Mouse (Mus musculus) heart, adult 2 months (tissue): Measurements from ENCODE around the gene Klhdc7b. TPM values are rescaled to one million over a fixed set of nuclear protein-coding genes. Genes with fewer than 3 reads are reported as not detected.

Experiments
- DNase-seq, 2 experiments: peaks; one replicate each; pipeline ENCODE4 v3.0.0; 2021
- H3K27ac ChIP-seq: fragments of 200-600 bp; 2 replicates; pipeline ENCODE4 v1.8.1; 2022
- H3K27me3 ChIP-seq: fragments of 200-500 bp; 2 replicates; pipeline ENCODE4 v1.6.1; 2012; ENCODE audit warnings: mild to moderate bottlenecking, low read length, inconsistent platforms, mixed read lengths; ENCODE audit not compliant: control insufficient read depth, insufficient read depth
- H3K36me3 ChIP-seq: fragments of 200-500 bp; 2 replicates; pipeline ENCODE4 v1.6.1; 2012; ENCODE audit warnings: low read length, inconsistent platforms; ENCODE audit not compliant: control insufficient read depth, insufficient read depth
- H3K4me1 ChIP-seq: fragments of 200-500 bp; 2 replicates; pipeline ENCODE4 v1.6.1; 2011; ENCODE audit warnings: low read length; ENCODE audit not compliant: control insufficient read depth, insufficient read depth
- H3K4me3 ChIP-seq: fragments of 200-600 bp; 2 replicates; pipeline ENCODE4 v1.8.1; 2022
- H3K79me2 ChIP-seq: fragments of 200-500 bp; replicated peaks from 2 replicates; pipeline ENCODE4 v1.6.1; 2012; ENCODE audit warnings: mild to moderate bottlenecking, inconsistent platforms, low read length, moderate library complexity, mixed read lengths; ENCODE audit not compliant: control insufficient read depth, insufficient read depth
- H3K9ac ChIP-seq: fragments of 200-500 bp; 2 replicates; pipeline ENCODE4 v1.6.1; 2012; ENCODE audit warnings: low read depth, mild to moderate bottlenecking, control low read depth, inconsistent platforms, low read length, mixed read lengths
- CTCF ChIP-seq: fragments of 200-600 bp; IDR thresholded peaks from 2 replicates; pipeline ENCODE4 v1.8.1; 2022; ENCODE audit warnings: antibody characterized with exemption, mild to moderate bottlenecking, moderate library complexity
- EP300 ChIP-seq: fragments of 200-500 bp; IDR thresholded peaks from 2 replicates; pipeline ENCODE4 v1.6.1; 2011; ENCODE audit warnings: low read depth, low read length, control low read depth; ENCODE audit not compliant: insufficient read depth
- POLR2A ChIP-seq: fragments of 200-500 bp; IDR thresholded peaks from 2 replicates; pipeline ENCODE4 v1.6.1; 2011; ENCODE audit warnings: mild to moderate bottlenecking, low read depth, low read length, control low read depth; ENCODE audit not compliant: insufficient read depth
- WGBS: fragments of 180-500 bp; shearing (Covaris S2); methylation state at CpG from one replicate; pipeline ENCODE4 v1.1.7; 2018; 5-methylcytosine and 5-hydroxymethylcytosine counted together
- intact Hi-C: fragments of 180-260 bp; cut with DNase I; formaldehyde crosslinking; loops from one replicate; pipeline ENCODE4 v1.15.1; 2025
- polyA plus RNA-seq: library from polyadenylated mRNA; depleted of rRNA; stranded (reverse); fragments of >200 nt; gene quantifications from 2 replicates; pipeline ENCODE4 v1.2.3, GENCODE M21; 2012
- total RNA-seq, 2 experiments: library from RNA; stranded (reverse); gene quantifications; 2 replicates each; pipeline ENCODE4 v1.2.3; 2021

Gene Klhdc7b
- total and polyA plus RNA-seq, 3 experiments: not detected

DNA sequence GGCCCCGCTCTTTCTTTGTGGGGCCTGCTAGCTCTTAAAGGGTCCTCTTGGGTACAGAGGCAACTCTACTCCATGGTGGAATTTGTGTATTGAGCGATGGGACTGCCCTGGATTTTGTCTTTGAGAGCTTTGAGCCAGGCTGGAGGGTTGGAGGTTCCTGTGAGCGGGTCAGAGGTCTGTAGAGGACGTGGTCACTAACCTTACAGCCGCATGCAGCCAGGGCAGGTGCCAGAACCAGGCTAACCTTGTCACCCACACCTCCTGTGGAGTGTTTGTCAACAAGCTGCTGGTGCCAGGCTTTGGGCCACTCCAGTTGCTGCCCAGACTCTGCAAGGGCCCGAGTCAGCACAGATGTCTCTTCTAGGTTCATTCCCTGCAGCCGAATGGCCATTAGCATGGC lies 8.7 kb upstream of the Klhdc7b start:
- no peak for DNase-seq

GRCm38 (mm10) chr15:89376957-89377356 lies 7.8 kb upstream of the Klhdc7b start, which contains the start of gene Tymp:
TSS of gene Tymp (minus strand) at chr15:89377039.
- Histone ChIP-seq H3K79me2 (no peaks in the 10 kb centered on the region), H3K9ac (no peak within 1 kb of the TSS), H3K27ac (no peak within 1 kb of the TSS), H3K4me1 (peaks cover 7% of the 10 kb centered on the region), H3K27me3 (0 out of 2 replicates have a peak, but pooled peaks cover 2% of the 10 kb centered on the region), H3K4me3 (no peak within 1 kb of the TSS), H3K36me3 (no peaks in the 10 kb centered on the region)
- no peak for TF ChIP-seq EP300
- no peak for TF ChIP-seq CTCF
- TF ChIP-seq POLR2A: no peak
- DNase-seq: no peak
- intact Hi-C loops: loop anchor here (10.0 kb wide), 1 partner anchor 232 kb away; the partner anchor contains the start of genes Mapk11 and Mapk12
- WGBS: 42% methylated on average over 16 of the region's 16 CpGs

More for the DNA sequence above, 8.7 kb upstream of the Klhdc7b start:
- H3K79me2 ChIP-seq: no peaks in the 10 kb centered on the region
- 0 out of 2 replicates have a peak, but pooled peaks cover 2% of the 10 kb centered on the region for H3K27me3 ChIP-seq
- intact Hi-C loops: loop anchor here (10.0 kb wide), 1 partner anchor 231 kb away; the partner anchor contains the start of genes Mapk11 and Mapk12
- no peak overlapping the region for H3K4me3 ChIP-seq
- H3K27ac ChIP-seq: no peak overlapping the region
- WGBS: 81% methylated on average over 7 of the region's 7 CpGs
- peaks cover 7% of the 10 kb centered on the region for H3K4me1 ChIP-seq
- no peak overlapping the region for H3K9ac ChIP-seq
- no peaks in the 10 kb centered on the region for H3K36me3 ChIP-seq
- TF ChIP-seq CTCF (no peak), EP300 (no peak), POLR2A (no peak)

DNA sequence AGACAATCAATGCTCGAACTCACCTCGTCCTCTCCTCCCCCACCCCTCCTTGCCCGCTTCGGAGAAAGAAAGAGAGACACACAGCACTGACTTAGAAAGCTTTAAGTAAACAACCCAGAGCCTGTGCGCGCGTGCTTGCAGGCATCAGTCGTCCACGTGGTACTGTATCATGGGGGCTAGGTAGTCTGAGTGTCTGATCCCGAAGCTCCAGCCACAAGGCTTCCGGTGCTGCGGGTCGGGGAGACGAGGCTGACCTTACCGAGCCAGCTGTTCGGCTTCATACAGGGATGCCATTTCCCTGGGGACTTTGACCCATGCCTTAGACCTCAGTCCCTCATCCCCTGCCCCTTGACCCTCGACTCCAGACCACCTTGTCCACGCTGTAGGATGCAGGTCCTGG lies 7.4 kb upstream of the Klhdc7b start:
- no peak overlapping the region for H3K4me3 ChIP-seq
- no peak overlapping the region for H3K9ac ChIP-seq

GRCm38 (mm10) chr15:89377938-89378828 lies 6.5 kb upstream of the Klhdc7b start:
- TF ChIP-seq EP300: no peak
- TF ChIP-seq POLR2A: no peak

More for the DNA sequence above, 7.4 kb upstream of the Klhdc7b start:
- H3K27ac ChIP-seq: no peak overlapping the region
- peaks cover 7% of the 10 kb centered on the region for H3K4me1 ChIP-seq
- no peaks in the 10 kb centered on the region for H3K36me3 ChIP-seq
- H3K27me3 ChIP-seq: 0 out of 2 replicates have a peak, but pooled peaks cover 2% of the 10 kb centered on the region
- no peaks in the 10 kb centered on the region for H3K79me2 ChIP-seq
- DNase-seq: no peak
- 14% methylated on average over 18 of the region's 18 CpGs for WGBS
- intact Hi-C loops: loop anchor here (10.0 kb wide), 1 partner anchor 233 kb away; the partner anchor contains the start of genes Mapk11 and Mapk12
- TF ChIP-seq EP300: no peak
- no peak for TF ChIP-seq POLR2A

DNA sequence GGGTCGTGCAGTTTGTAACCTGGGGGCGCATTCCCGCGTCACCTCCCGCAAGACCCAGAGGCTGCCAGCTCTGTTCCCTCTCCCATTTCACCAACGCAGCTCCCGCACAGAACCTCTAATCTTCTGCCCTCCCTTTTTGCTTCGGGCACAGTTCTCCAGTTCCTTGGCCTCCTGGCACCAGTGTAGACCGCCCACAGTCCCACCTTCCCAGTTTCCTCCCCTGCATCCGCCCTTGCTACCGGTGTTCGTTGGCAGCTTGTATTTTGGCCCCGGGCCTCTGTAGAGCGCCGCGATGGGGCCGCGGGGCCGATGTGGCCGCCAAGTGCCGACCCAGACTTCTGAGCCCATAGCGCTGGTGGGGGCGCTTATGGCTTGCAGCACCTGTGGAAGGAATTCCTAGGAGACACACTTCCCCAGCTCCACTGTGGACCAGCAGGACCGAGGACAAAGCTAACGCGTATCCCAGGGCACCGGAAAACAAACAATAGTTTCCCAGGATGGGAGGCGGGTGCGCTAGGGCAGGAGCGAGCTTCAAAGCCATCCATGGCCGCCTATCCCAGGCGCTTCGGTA lies 5.8 kb upstream of the Klhdc7b start, which contains the start of gene Odf3b:
TSS of gene Odf3b (minus strand) at position 452 of the 571 bp plus-strand sequence.
- intact Hi-C loops: loop anchor here (10.0 kb wide), 1 partner anchor 234 kb away; the partner anchor contains the start of genes Mapk11 and Mapk12
- DNase-seq: peak; percentile 72
- under 1% methylated on average over 32 of the region's 33 CpGs for WGBS
- H3K36me3 ChIP-seq: no peaks in the 10 kb centered on the region
- no peak for TF ChIP-seq EP300
- peak; percentile 45; the same call in 1 of the 2 replicates for TF ChIP-seq POLR2A
- H3K4me1 ChIP-seq: no peaks in the 10 kb centered on the region
- no peaks in the 10 kb centered on the region for H3K79me2 ChIP-seq
- H3K4me3 ChIP-seq: peak within 1 kb of the TSS; percentile 62
- 0 out of 2 replicates have a peak, but pooled peaks cover 2% of the 10 kb centered on the region for H3K27me3 ChIP-seq
- H3K27ac ChIP-seq: peak within 1 kb of the TSS; percentile 87
- H3K9ac ChIP-seq: peak within 1 kb of the TSS; percentile 35

More at GRCm38 (mm10) chr15:89377938-89378828, 6.5 kb upstream of the Klhdc7b start:
- 20% methylated on average over 46 of the region's 46 CpGs for WGBS
- no peak for DNase-seq
- H3K27me3 ChIP-seq: 0 out of 2 replicates have a peak, but pooled peaks cover 2% of the 10 kb centered on the region
- no peaks in the 10 kb centered on the region for H3K79me2 ChIP-seq
- H3K27ac ChIP-seq: peak overlapping the region; percentile 87
- peaks cover 1% of the 10 kb centered on the region; the same call in 1 of the 2 replicates for H3K4me1 ChIP-seq
- peak overlapping the region; percentile 35 for H3K9ac ChIP-seq
- intact Hi-C loops: loop anchor here (10.0 kb wide), 1 partner anchor 233 kb away; the partner anchor contains the start of genes Mapk11 and Mapk12
- H3K4me3 ChIP-seq: peak overlapping the region; percentile 62
- no peaks in the 10 kb centered on the region for H3K36me3 ChIP-seq
